Mouse (Mus musculus) heart, adult 2 months (tissue): ENCODE measurements around the gene Klhl9. TPM values are rescaled to one million over a fixed set of nuclear protein-coding genes. Genes with fewer than 3 reads are reported as not detected.

Experiments
- DNase-seq, 2 experiments: peaks; one replicate each; pipeline ENCODE4 v3.0.0; 2021
- H3K27ac ChIP-seq: fragments of 200-600 bp; 2 replicates; pipeline ENCODE4 v1.8.1; 2022
- H3K27me3 ChIP-seq: fragments of 200-500 bp; 2 replicates; pipeline ENCODE4 v1.6.1; 2012; ENCODE audit warnings: mild to moderate bottlenecking, low read length, inconsistent platforms, mixed read lengths; ENCODE audit not compliant: control insufficient read depth, insufficient read depth
- H3K36me3 ChIP-seq: fragments of 200-500 bp; 2 replicates; pipeline ENCODE4 v1.6.1; 2012; ENCODE audit warnings: low read length, inconsistent platforms; ENCODE audit not compliant: control insufficient read depth, insufficient read depth
- H3K4me1 ChIP-seq: fragments of 200-500 bp; 2 replicates; pipeline ENCODE4 v1.6.1; 2011; ENCODE audit warnings: low read length; ENCODE audit not compliant: control insufficient read depth, insufficient read depth
- H3K4me3 ChIP-seq: fragments of 200-600 bp; 2 replicates; pipeline ENCODE4 v1.8.1; 2022
- H3K79me2 ChIP-seq: fragments of 200-500 bp; replicated peaks from 2 replicates; pipeline ENCODE4 v1.6.1; 2012; ENCODE audit warnings: mild to moderate bottlenecking, inconsistent platforms, low read length, moderate library complexity, mixed read lengths; ENCODE audit not compliant: control insufficient read depth, insufficient read depth
- H3K9ac ChIP-seq: fragments of 200-500 bp; 2 replicates; pipeline ENCODE4 v1.6.1; 2012; ENCODE audit warnings: low read depth, mild to moderate bottlenecking, control low read depth, inconsistent platforms, low read length, mixed read lengths
- CTCF ChIP-seq: fragments of 200-600 bp; IDR thresholded peaks from 2 replicates; pipeline ENCODE4 v1.8.1; 2022; ENCODE audit warnings: antibody characterized with exemption, mild to moderate bottlenecking, moderate library complexity
- EP300 ChIP-seq: fragments of 200-500 bp; IDR thresholded peaks from 2 replicates; pipeline ENCODE4 v1.6.1; 2011; ENCODE audit warnings: low read depth, low read length, control low read depth; ENCODE audit not compliant: insufficient read depth
- POLR2A ChIP-seq: fragments of 200-500 bp; IDR thresholded peaks from 2 replicates; pipeline ENCODE4 v1.6.1; 2011; ENCODE audit warnings: mild to moderate bottlenecking, low read depth, low read length, control low read depth; ENCODE audit not compliant: insufficient read depth
- WGBS: fragments of 180-500 bp; shearing (Covaris S2); methylation state at CpG from one replicate; pipeline ENCODE4 v1.1.7; 2018; 5-methylcytosine and 5-hydroxymethylcytosine counted together
- intact Hi-C: fragments of 180-260 bp; cut with DNase I; formaldehyde crosslinking; loops from one replicate; pipeline ENCODE4 v1.15.1; 2025
- polyA plus RNA-seq: library from polyadenylated mRNA; depleted of rRNA; stranded (reverse); fragments of >200 nt; gene quantifications from 2 replicates; pipeline ENCODE4 v1.2.3, GENCODE M21; 2012
- total RNA-seq, 2 experiments: library from RNA; stranded (reverse); gene quantifications; 2 replicates each; pipeline ENCODE4 v1.2.3; 2021

The Klhl9 gene
- total and polyA plus RNA-seq, 3 experiments, result 11.8 to 71.1 (median 71.0) TPM

DNA sequence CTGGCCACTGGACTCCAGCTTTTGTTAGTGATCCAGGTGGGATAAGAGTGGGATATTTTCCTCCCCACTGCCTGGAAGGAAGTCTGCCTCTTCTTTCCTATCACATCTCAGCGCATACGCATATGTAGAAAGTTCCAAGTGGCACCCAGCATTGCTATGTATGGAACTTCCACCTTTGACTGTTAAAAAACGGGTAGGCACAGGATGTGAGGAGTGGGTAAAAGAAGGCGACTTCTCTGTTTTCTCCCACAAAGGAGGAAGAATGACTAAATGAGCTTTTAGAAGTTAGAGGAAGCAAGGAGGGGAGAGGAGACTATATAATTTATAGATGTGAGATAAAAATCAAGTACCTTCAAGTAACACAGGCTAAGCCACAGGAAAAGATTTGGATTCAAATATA, 19.2 kb upstream of the Klhl9 start:
- TF ChIP-seq POLR2A, result no peak
- TF ChIP-seq CTCF, result no peak
- no peak for TF ChIP-seq EP300
- H3K4me1 ChIP-seq, result no peaks in the 10 kb centered on the region
- no peaks in the 10 kb centered on the region for H3K27me3 ChIP-seq
- no peaks in the 10 kb centered on the region for H3K79me2 ChIP-seq
- no peak for DNase-seq
- no peak overlapping the region for H3K27ac ChIP-seq
- H3K36me3 ChIP-seq, result no peaks in the 10 kb centered on the region
- intact Hi-C loops, result no loop called here
- no peak overlapping the region for H3K4me3 ChIP-seq
- 68% methylated on average over 4 of the region's 4 CpGs for whole genome bisulfite sequencing
- no peak overlapping the region for H3K9ac ChIP-seq

DNA sequence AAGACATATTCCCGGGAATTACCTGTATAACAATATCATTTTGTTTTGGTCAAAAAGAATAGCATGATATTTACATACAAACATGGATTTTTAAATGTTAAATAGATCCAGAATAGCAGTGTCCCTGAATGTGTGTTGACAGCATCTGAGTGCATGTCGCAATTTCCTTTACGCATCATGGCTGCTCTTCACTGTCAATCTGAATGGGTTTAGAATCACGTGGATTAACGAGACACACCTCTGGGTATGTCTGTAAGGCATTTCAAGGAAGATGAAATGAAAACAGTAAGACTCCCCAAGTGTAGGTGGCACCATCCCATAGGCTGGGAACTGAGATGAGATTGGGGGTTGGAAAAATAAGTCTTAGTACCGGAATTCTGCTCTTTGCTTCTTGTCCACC, 16.8 kb upstream of the Klhl9 start:
- H3K79me2 ChIP-seq, result no peaks in the 10 kb centered on the region
- no peaks in the 10 kb centered on the region for H3K4me1 ChIP-seq
- H3K27ac ChIP-seq, result no peak overlapping the region
- no peaks in the 10 kb centered on the region for H3K27me3 ChIP-seq
- no peak for DNase-seq
- no peak overlapping the region for H3K9ac ChIP-seq
- WGBS, result 84% methylated on average over 6 of the region's 6 CpGs
- no peak overlapping the region for H3K4me3 ChIP-seq
- no peak for TF ChIP-seq POLR2A
- no peak for TF ChIP-seq EP300
- no peak for TF ChIP-seq CTCF
- no peaks in the 10 kb centered on the region for H3K36me3 ChIP-seq
- intact Hi-C loops, result loop anchor here (2.0 kb wide), 1 partner anchor 18 kb away; no protein-coding TSS in a partner anchor

DNA sequence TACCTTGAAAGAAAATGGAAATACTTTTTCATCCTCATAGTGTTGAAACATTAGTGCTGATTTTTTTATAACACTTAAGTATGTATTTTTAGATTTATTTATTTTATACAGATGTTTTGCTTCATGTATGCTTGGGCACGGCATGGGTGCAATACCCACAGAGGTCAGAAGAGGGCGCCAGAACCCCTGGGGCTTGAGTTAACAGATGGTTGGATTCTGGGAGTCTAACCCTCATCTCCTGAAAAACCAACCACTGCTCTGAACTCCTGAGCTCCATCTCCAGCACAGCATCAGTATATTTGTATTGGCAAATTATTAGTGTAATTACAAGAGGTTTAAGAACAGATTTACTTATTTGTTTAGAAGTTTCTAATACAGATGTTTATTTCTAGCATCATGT, 16.2 kb upstream of the Klhl9 start:
- H3K4me1 ChIP-seq, result no peaks in the 10 kb centered on the region
- peak; percentile 60 to 85 for DNase-seq
- no peak overlapping the region for H3K27ac ChIP-seq
- TF ChIP-seq CTCF (peak; percentile 100; the same call in 1 of the 2 replicates), EP300 (peak; percentile 71; the same call in 1 of the 2 replicates), POLR2A (no peak)
- H3K27me3 ChIP-seq, result no peaks in the 10 kb centered on the region
- no peaks in the 10 kb centered on the region for H3K79me2 ChIP-seq
- H3K9ac ChIP-seq, result no peak overlapping the region
- 1% methylated on average over 2 of the region's 2 CpGs for WGBS
- intact Hi-C loops, result loop anchor here (2.0 kb wide), 1 partner anchor 18 kb away; no protein-coding TSS in a partner anchor
- no peak overlapping the region for H3K4me3 ChIP-seq
- no peaks in the 10 kb centered on the region for H3K36me3 ChIP-seq

DNA sequence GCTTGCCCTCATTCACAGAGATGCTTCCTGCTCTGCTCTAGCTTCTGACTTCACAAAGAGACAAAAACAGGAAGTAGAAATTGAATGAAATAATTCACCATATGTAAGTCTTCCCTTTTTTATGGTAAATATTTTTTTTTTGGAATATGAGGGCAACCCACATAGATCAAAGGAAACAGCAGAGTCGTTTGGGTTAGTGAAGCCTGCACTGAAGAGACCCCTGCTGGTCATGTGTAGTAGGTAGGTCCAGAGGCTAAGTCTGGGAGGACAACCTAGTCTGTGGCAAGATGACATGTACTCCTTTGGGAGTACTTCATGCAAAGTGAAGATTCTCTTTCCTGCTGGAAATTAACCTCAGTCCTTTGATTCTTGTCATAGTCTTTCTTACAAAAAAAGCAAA, 5.1 kb upstream of the Klhl9 start:
- H3K4me1 ChIP-seq, result no peaks in the 10 kb centered on the region
- H3K36me3 ChIP-seq, result no peaks in the 10 kb centered on the region
- no peaks in the 10 kb centered on the region for H3K79me2 ChIP-seq
- TF ChIP-seq EP300 (peak; percentile 55; the same call in 1 of the 2 replicates), CTCF (peak; percentile 83), POLR2A (no peak)
- H3K9ac ChIP-seq, result no peak overlapping the region
- no peak overlapping the region for H3K27ac ChIP-seq
- peak in 1 of 2 experiments; percentile 34 for DNase-seq
- H3K27me3 ChIP-seq, result no peaks in the 10 kb centered on the region
- 0% methylated on average over 1 of the region's 1 CpGs for WGBS
- intact Hi-C loops, result loop anchor here (1.0 kb wide), 1 partner anchor 31 kb away; no protein-coding TSS in a partner anchor
- H3K4me3 ChIP-seq, result no peak overlapping the region

DNA sequence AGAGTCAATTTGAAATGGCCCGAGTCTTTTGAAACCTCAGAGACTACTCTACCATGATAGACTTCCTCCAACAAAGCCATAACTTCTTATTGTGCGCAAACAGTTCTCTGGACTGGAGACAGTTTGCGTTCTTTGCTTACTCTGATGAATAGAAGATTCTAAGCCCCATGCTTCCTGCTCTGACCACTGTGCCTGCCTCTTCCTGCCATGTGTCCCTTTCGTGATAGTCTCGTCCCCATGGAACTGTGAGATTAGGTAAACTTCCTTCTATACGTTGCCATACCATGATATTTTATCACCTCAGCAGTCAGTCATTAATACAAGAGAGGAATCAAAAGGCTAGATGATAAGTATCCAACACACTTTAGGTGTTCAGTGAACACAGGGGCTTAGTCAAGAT, 4.5 kb upstream of the Klhl9 start:
- Histone ChIP-seq H3K4me3 (no peak overlapping the region), H3K79me2 (no peaks in the 10 kb centered on the region), H3K27me3 (no peaks in the 10 kb centered on the region), H3K9ac (no peak overlapping the region), H3K4me1 (no peaks in the 10 kb centered on the region), H3K27ac (no peak overlapping the region), H3K36me3 (no peaks in the 10 kb centered on the region)
- no peak for DNase-seq
- TF ChIP-seq CTCF, result no peak
- intact Hi-C loops, result loop anchor here (1.0 kb wide), 1 partner anchor 30 kb away; no protein-coding TSS in a partner anchor
- 59% methylated on average over 6 of the region's 6 CpGs for WGBS

DNA sequence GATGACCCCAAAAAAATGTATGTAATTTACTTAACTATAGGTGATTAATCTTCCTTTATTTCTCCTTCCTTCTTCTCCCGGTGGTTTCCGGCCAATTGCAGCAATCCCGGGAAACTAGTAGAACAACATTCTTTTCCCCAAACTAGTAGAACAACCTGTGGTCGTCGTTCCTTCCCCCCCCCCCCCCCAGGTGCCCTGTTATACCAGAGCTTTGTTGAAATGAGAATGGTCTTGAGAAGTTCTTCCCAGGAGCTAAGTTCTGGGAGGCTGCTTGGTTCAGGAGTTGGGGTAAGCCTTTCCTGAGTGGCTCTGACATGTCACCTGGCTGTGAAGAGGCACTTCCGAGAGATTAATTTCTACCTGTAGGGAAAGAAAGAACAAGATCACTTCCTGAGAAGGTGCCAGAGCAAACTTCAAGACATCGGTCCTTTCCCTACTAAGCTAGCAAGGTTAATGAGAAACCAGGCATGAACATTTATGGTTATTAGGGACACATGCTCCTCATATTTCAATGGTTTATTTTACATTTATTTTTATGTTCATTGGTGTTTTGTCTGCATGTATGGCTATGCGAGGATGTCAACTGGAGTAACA, 1.3 kb upstream of the Klhl9 start:
- Histone ChIP-seq H3K36me3 (peaks cover 19% of the 10 kb centered on the region), H3K9ac (no peak overlapping the region), H3K79me2 (peaks cover 1% of the 10 kb centered on the region), H3K27ac (no peak overlapping the region), H3K27me3 (no peaks in the 10 kb centered on the region), H3K4me1 (peaks cover 10% of the 10 kb centered on the region), H3K4me3 (no peak overlapping the region)
- TF ChIP-seq EP300, result no peak
- no peak for TF ChIP-seq CTCF
- TF ChIP-seq POLR2A, result no peak
- WGBS, result 74% methylated on average over 8 of the region's 8 CpGs
- no peak for DNase-seq
- intact Hi-C loops, result no loop called here
